Mouse (Mus musculus): ENCODE results near the gene Ndn.

DNA sequence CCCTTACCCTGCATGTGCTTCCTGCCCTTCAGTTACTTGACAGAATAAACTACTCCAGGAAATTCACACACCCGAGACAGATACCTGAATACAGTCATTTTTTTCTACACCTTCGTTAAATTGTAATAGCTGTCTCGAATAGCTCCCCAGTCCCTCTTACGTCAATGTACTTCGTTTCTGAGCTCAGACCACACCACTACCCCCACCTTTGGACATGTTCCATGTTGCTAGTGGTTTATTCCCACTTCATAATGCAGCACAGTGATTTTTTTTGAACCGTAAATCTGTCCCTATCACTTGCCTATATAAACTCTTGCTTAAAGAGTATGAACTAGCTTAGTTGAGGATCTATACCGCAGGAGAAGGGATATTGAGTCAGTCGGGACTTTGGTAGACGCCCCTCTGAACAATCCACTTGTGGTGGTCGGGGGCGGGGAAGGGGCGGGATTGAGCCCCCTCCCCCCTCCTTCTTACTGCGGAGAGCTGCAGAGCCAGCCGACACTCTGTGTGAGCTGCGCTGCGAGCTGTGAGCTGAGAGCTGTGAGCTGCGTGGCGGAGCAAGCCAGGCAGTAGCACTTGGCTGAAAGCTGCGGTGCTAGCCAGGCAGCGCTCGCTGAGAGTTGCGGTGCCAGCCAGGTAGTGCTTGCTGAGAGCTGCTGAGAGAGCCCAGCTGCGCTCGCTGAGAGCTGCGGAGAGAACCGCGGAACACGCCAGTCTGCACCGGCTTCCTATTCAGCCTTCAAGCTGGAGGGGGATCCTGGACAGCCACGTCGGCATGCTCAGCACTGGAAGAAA lies 30.3 kb downstream of the Ndn start, which contains the start of gene Magel2:
- TF ChIP-seq POLR2A (IDR thresholded peaks at IDR 0.05; ENCODE audit: extremely low read depth, insufficient read depth, low read length): 0 out of 2 replicates have a peak, but pooled peaks have one; percentile 46
- no peak for TF ChIP-seq CTCF (IDR thresholded peaks at IDR 0.05; ENCODE audit: extremely low read depth, insufficient read depth, low read length)

Data from cortical plate, adult 2 months (tissue).